Mouse (Mus musculus): ENCODE measurements at regions not wholly inside any gene's neighbourhood (a gene's known extent, or its start where the extent isn't known, plus 50 kb on each side); places are given as distances from the start of the nearest gene placed in this dataset.

- 96% methylated on average over 5 of the region's 5 CpGs for WGBS
- DNase-seq, result no peak
- no peaks in the 10 kb centered on the region for H3K27me3 ChIP-seq (ENCODE audit: control insufficient read depth, insufficient read depth, low read length)
- H3K4me3 ChIP-seq (ENCODE audit: control insufficient read depth, insufficient read depth, low read length), result no peak overlapping the region
- H3K27ac ChIP-seq (ENCODE audit: control insufficient read depth, insufficient read depth, low read length), result no peak overlapping the region
- H3K4me1 ChIP-seq (replicated peaks; ENCODE audit: control insufficient read depth, insufficient read depth, low read length), result no peaks in the 10 kb centered on the region
- no peak for TF ChIP-seq POLR2A (IDR thresholded peaks at IDR 0.05; ENCODE audit: control insufficient read depth, extremely low read depth, insufficient read depth, low read length, poor library complexity)
- TF ChIP-seq CTCF (IDR thresholded peaks at IDR 0.05; ENCODE audit: borderline replicate concordance, control insufficient read depth, extremely low read depth, insufficient read depth, low read length, poor library complexity), result no peak
- no peaks in the 10 kb centered on the region for H3K36me3 ChIP-seq (ENCODE audit: control insufficient read depth, insufficient read depth, low read length)
Observed at GRCm38 (mm10) chr15:50942429-50942828, 2942.3 kb upstream of the Gm7489 start.

- no peak overlapping the region for H3K27ac ChIP-seq (ENCODE audit: control insufficient read depth, insufficient read depth, low read length)
- H3K27me3 ChIP-seq (ENCODE audit: control insufficient read depth, insufficient read depth, low read length), result no peaks in the 10 kb centered on the region
- DNase-seq, result no peak
- no peak overlapping the region for H3K4me3 ChIP-seq (ENCODE audit: control insufficient read depth, insufficient read depth, low read length)
- no peaks in the 10 kb centered on the region for H3K36me3 ChIP-seq (ENCODE audit: control insufficient read depth, insufficient read depth, low read length)
- no peak for TF ChIP-seq POLR2A (IDR thresholded peaks at IDR 0.05; ENCODE audit: control insufficient read depth, extremely low read depth, insufficient read depth, low read length, poor library complexity)
- TF ChIP-seq CTCF (IDR thresholded peaks at IDR 0.05; ENCODE audit: borderline replicate concordance, control insufficient read depth, extremely low read depth, insufficient read depth, low read length, poor library complexity), result no peak
- WGBS, result 95% methylated on average over 4 of the region's 4 CpGs
- H3K4me1 ChIP-seq (replicated peaks; ENCODE audit: control insufficient read depth, insufficient read depth, low read length), result no peaks in the 10 kb centered on the region
Observed at GRCm38 (mm10) chr15:50944976-50945375, 2939.7 kb upstream of the Gm7489 start.

- TF ChIP-seq POLR2A (IDR thresholded peaks at IDR 0.05; ENCODE audit: control insufficient read depth, extremely low read depth, insufficient read depth, low read length, poor library complexity), result no peak
- no peak for TF ChIP-seq CTCF (IDR thresholded peaks at IDR 0.05; ENCODE audit: borderline replicate concordance, control insufficient read depth, extremely low read depth, insufficient read depth, low read length, poor library complexity)
Observed at GRCm38 (mm10) chr15:50959109-50959508, 2925.6 kb upstream of the Gm7489 start.

GRCm38 (mm10) chr15:50963606-50964005 lies 2921.1 kb upstream of the Gm7489 start:
- no peak overlapping the region for H3K27ac ChIP-seq (ENCODE audit: control insufficient read depth, insufficient read depth, low read length)
- no peaks in the 10 kb centered on the region for H3K4me1 ChIP-seq (replicated peaks; ENCODE audit: control insufficient read depth, insufficient read depth, low read length)
- 96% methylated on average over 5 of the region's 5 CpGs for WGBS
- H3K36me3 ChIP-seq (ENCODE audit: control insufficient read depth, insufficient read depth, low read length), result no peaks in the 10 kb centered on the region
- no peak for TF ChIP-seq POLR2A (IDR thresholded peaks at IDR 0.05; ENCODE audit: control insufficient read depth, extremely low read depth, insufficient read depth, low read length, poor library complexity)
- H3K27me3 ChIP-seq (ENCODE audit: control insufficient read depth, insufficient read depth, low read length), result no peaks in the 10 kb centered on the region
- DNase-seq, result no peak
- no peak overlapping the region for H3K4me3 ChIP-seq (ENCODE audit: control insufficient read depth, insufficient read depth, low read length)

More at GRCm38 (mm10) chr15:50959109-50959508, 2925.6 kb upstream of the Gm7489 start:
- Histone ChIP-seq H3K4me3 (ENCODE audit: control insufficient read depth, insufficient read depth, low read length) (no peak overlapping the region), H3K27me3 (ENCODE audit: control insufficient read depth, insufficient read depth, low read length) (no peaks in the 10 kb centered on the region), H3K4me1 (replicated peaks; ENCODE audit: control insufficient read depth, insufficient read depth, low read length) (no peaks in the 10 kb centered on the region), H3K36me3 (ENCODE audit: control insufficient read depth, insufficient read depth, low read length) (no peaks in the 10 kb centered on the region), H3K27ac (ENCODE audit: control insufficient read depth, insufficient read depth, low read length) (no peak overlapping the region)
- WGBS, result 98% methylated on average over 3 of the region's 3 CpGs
- DNase-seq, result no peak

- no peak overlapping the region for H3K27ac ChIP-seq (ENCODE audit: control insufficient read depth, insufficient read depth, low read length)
- TF ChIP-seq CTCF (IDR thresholded peaks at IDR 0.05; ENCODE audit: borderline replicate concordance, control insufficient read depth, extremely low read depth, insufficient read depth, low read length, poor library complexity) (no peak), POLR2A (IDR thresholded peaks at IDR 0.05; ENCODE audit: control insufficient read depth, extremely low read depth, insufficient read depth, low read length, poor library complexity) (no peak)
- no peaks in the 10 kb centered on the region for H3K36me3 ChIP-seq (ENCODE audit: control insufficient read depth, insufficient read depth, low read length)
- H3K27me3 ChIP-seq (ENCODE audit: control insufficient read depth, insufficient read depth, low read length), result no peaks in the 10 kb centered on the region
- H3K4me3 ChIP-seq (ENCODE audit: control insufficient read depth, insufficient read depth, low read length), result no peak overlapping the region
- no peaks in the 10 kb centered on the region for H3K4me1 ChIP-seq (replicated peaks; ENCODE audit: control insufficient read depth, insufficient read depth, low read length)
- no peak for DNase-seq
- WGBS, result 98% methylated on average over 2 of the region's 2 CpGs
Observed at GRCm38 (mm10) chr15:50964236-50964635, 2920.5 kb upstream of the Gm7489 start.

GRCm38 (mm10) chr15:50967176-50967575 lies 2917.5 kb upstream of the Gm7489 start:
- WGBS, result 75% methylated on average over 2 of the region's 2 CpGs
- Histone ChIP-seq H3K27ac (ENCODE audit: control insufficient read depth, insufficient read depth, low read length) (no peak overlapping the region), H3K4me1 (replicated peaks; ENCODE audit: control insufficient read depth, insufficient read depth, low read length) (no peaks in the 10 kb centered on the region), H3K36me3 (ENCODE audit: control insufficient read depth, insufficient read depth, low read length) (no peaks in the 10 kb centered on the region), H3K4me3 (ENCODE audit: control insufficient read depth, insufficient read depth, low read length) (no peak overlapping the region), H3K27me3 (ENCODE audit: control insufficient read depth, insufficient read depth, low read length) (no peaks in the 10 kb centered on the region)
- TF ChIP-seq POLR2A (IDR thresholded peaks at IDR 0.05; ENCODE audit: control insufficient read depth, extremely low read depth, insufficient read depth, low read length, poor library complexity) (no peak), CTCF (IDR thresholded peaks at IDR 0.05; ENCODE audit: borderline replicate concordance, control insufficient read depth, extremely low read depth, insufficient read depth, low read length, poor library complexity) (no peak)
- DNase-seq, result no peak

GRCm38 (mm10) chr15:50970637-50971036 lies 2914.1 kb upstream of the Gm7489 start:
- no peaks in the 10 kb centered on the region for H3K27me3 ChIP-seq (ENCODE audit: control insufficient read depth, insufficient read depth, low read length)
- no peak for DNase-seq
- 91% methylated on average over 4 of the region's 4 CpGs for WGBS
- no peaks in the 10 kb centered on the region for H3K4me1 ChIP-seq (replicated peaks; ENCODE audit: control insufficient read depth, insufficient read depth, low read length)
- no peak overlapping the region for H3K27ac ChIP-seq (ENCODE audit: control insufficient read depth, insufficient read depth, low read length)
- H3K36me3 ChIP-seq (ENCODE audit: control insufficient read depth, insufficient read depth, low read length), result no peaks in the 10 kb centered on the region
- TF ChIP-seq POLR2A (IDR thresholded peaks at IDR 0.05; ENCODE audit: control insufficient read depth, extremely low read depth, insufficient read depth, low read length, poor library complexity) (no peak), CTCF (IDR thresholded peaks at IDR 0.05; ENCODE audit: borderline replicate concordance, control insufficient read depth, extremely low read depth, insufficient read depth, low read length, poor library complexity) (no peak)
- no peak overlapping the region for H3K4me3 ChIP-seq (ENCODE audit: control insufficient read depth, insufficient read depth, low read length)

All from thymus, adult 2 months (tissue).